Mouse (Mus musculus) brain, embryonic 14.5 days (tissue): Measurements from ENCODE around the gene Ccl12.

ENCODE experiments used
- CTCF ChIP-seq: fragments of 200-500 bp; IDR thresholded peaks from 2 replicates; pipeline ENCODE4 v1.5.1; 2012; ENCODE audit warnings: inconsistent platforms, mild to moderate bottlenecking, moderate library complexity, borderline replicate concordance; ENCODE audit not compliant: insufficient read depth, insufficient read length; ENCODE audit errors: extremely low read depth
- POLR2A ChIP-seq: fragments of 200-500 bp; IDR thresholded peaks from 2 replicates; pipeline ENCODE4 v1.6.1; 2012; ENCODE audit warnings: mild to moderate bottlenecking, inconsistent platforms, borderline replicate concordance; ENCODE audit not compliant: poor library complexity, insufficient read depth, insufficient read length, severe bottlenecking; ENCODE audit errors: extremely low read depth

DNA sequence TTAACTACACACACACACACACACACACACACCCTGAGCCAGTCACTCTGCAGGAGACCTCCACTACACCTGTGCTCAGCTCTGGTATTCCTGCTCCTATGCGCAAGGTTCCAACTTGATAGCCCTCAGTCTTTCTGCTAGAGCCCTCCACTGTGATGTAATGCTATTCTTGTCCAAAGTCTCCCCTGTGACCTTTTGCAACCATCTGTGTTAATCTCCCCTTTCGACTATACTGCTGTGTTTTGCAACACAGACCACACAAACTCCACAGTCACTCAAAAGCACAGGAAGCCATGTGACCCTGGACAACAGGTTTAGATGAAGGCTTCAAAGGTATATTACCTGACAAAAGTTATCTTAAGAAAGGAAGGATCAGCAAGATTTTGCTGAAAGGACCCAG lies 38.2 kb upstream of the Ccl12 start:
- TF ChIP-seq CTCF (no peak), POLR2A (no peak)
